Mouse (Mus musculus) liver, embryonic 12.5 days (tissue): ENCODE measurements around the gene Gpr39. TPM values are rescaled to one million over a fixed set of nuclear protein-coding genes. Genes with fewer than 3 reads are reported as not detected.
"Not testable (repeated sequence)": the region's sequence is repeated elsewhere in the genome, so short reads cannot be mapped to it uniquely, and the experiment has no call there.

Experiments used
- ATAC-seq: fragments of 200-750 bp; cut with Nextera tagmentation; 2 replicates; pipeline ENCODE4 v1.8.0; 2017; ENCODE audit warnings: moderate number of reproducible peaks, mild to moderate bottlenecking, moderate library complexity
- H3K27ac ChIP-seq: fragments of 300-500 bp; sonication (generic); 2 replicates; pipeline ENCODE4 v1.5.1; 2016; ENCODE audit warnings: mild to moderate bottlenecking
- H3K27me3 ChIP-seq: fragments of 300-500 bp; sonication (generic); replicated peaks from 2 replicates; pipeline ENCODE4 v1.6.1; 2016; ENCODE audit warnings: mild to moderate bottlenecking, moderate library complexity
- H3K36me3 ChIP-seq: fragments of 300-500 bp; sonication (generic); 2 replicates; pipeline ENCODE4 v1.6.1; 2016; ENCODE audit warnings: mild to moderate bottlenecking, moderate library complexity
- H3K4me1 ChIP-seq: fragments of 300-500 bp; sonication (generic); 2 replicates; pipeline ENCODE4 v1.6.1; 2016
- H3K4me2 ChIP-seq: fragments of 300-500 bp; sonication (generic); 2 replicates; pipeline ENCODE4 v1.6.1; 2016; ENCODE audit warnings: mild to moderate bottlenecking, moderate library complexity
- H3K4me3 ChIP-seq: fragments of 300-500 bp; sonication (generic); 2 replicates; pipeline ENCODE4 v1.5.1; 2016; ENCODE audit warnings: mild to moderate bottlenecking, moderate library complexity
- H3K9ac ChIP-seq: fragments of 300-500 bp; sonication (generic); 2 replicates; pipeline ENCODE4 v1.6.1; 2016; ENCODE audit warnings: mild to moderate bottlenecking, moderate library complexity
- H3K9me3 ChIP-seq: fragments of 300-500 bp; sonication (generic); replicated peaks from 2 replicates; pipeline ENCODE4 v1.6.1; 2016; ENCODE audit warnings: mild to moderate bottlenecking, moderate library complexity
- WGBS: fragments of 180-500 bp; shearing (Covaris S2); methylation state at CpG from one replicate; pipeline ENCODE4 v1.1.7; 2016; ENCODE audit not compliant: insufficient replicate concordance; 5-methylcytosine and 5-hydroxymethylcytosine counted together
- polyA plus RNA-seq: library from polyadenylated mRNA; unstranded; fragments of >200 nt; fragmentation: Nextera tagmentation; extraction: Ambion mirVana; gene quantifications from 2 replicates; pipeline ENCODE4 v1.2.1, GENCODE M21; 2016

The Gpr39 gene
- polyA plus RNA-seq: 3.6 and 4.3 TPM in 2 replicates

- no peaks in the 10 kb centered on the region for H3K9me3 ChIP-seq
- H3K4me1 ChIP-seq: no peaks in the 10 kb centered on the region
- H3K4me3 ChIP-seq: peak within 1 kb of the TSS; percentile 28
- H3K27ac ChIP-seq: peak within 1 kb of the TSS; percentile 54; the same call in 1 of the 2 replicates
- no peak within 1 kb of the TSS for H3K9ac ChIP-seq
- WGBS: 10% methylated on average over 15 of the region's 15 CpGs
- no peaks in the 10 kb centered on the region for H3K27me3 ChIP-seq
- peak; percentile 81 for ATAC-seq
- no peaks in the 10 kb centered on the region for H3K36me3 ChIP-seq
- H3K4me2 ChIP-seq: peak within 1 kb of the TSS; percentile 48
These were observed at the start of gene Gpr39 for GRCm38 (mm10) chr1:125676790-125677273. Gene Gpr39 (plus strand): TSS chr1:125676995.

DNA sequence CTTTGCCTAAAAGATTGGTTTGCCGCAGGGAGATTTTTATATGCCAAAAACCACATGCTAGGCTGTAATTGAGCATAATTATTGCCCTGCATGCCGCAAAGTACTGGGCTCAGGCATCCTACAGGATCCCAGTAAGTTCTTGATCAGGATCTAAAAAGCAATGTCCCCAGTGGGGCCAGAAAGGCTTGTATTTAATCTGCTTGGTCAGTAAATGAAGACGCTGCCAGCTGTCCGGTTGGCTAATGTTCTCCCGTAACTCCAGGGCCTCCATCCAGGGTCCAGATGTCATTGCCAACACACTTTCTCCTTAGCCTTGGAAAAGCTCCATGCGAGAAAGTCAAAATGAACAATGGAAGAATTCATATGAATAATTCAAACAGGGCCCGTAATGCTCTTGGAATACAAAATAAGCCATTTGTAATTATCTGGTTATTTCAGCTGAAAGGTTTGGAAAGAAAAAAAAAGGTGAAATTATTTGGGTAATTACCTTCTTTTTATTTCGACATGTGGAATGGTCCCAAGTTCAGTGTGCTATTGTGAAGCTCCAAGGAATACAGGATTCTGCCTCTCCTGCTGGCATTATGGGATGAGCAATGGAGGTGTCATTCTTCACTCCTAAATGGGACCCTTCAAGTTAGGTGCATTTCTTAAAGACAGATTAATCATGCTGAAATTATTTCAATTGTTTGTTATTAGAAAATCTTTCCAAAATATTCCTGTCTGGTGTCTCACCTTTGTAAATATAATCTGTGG lies 37.1 kb upstream of the Gpr39 start:
- no peak overlapping the region for H3K4me3 ChIP-seq
- H3K36me3 ChIP-seq: no peaks in the 10 kb centered on the region
- no peak for ATAC-seq
- H3K9ac ChIP-seq: no peak overlapping the region
- H3K27ac ChIP-seq: no peak overlapping the region
- WGBS: 82% methylated on average over 8 of the region's 8 CpGs
- no peak overlapping the region for H3K4me2 ChIP-seq
- H3K4me1 ChIP-seq: no peaks in the 10 kb centered on the region
- H3K9me3 ChIP-seq: no peaks in the 10 kb centered on the region
- H3K27me3 ChIP-seq: no peaks in the 10 kb centered on the region

DNA sequence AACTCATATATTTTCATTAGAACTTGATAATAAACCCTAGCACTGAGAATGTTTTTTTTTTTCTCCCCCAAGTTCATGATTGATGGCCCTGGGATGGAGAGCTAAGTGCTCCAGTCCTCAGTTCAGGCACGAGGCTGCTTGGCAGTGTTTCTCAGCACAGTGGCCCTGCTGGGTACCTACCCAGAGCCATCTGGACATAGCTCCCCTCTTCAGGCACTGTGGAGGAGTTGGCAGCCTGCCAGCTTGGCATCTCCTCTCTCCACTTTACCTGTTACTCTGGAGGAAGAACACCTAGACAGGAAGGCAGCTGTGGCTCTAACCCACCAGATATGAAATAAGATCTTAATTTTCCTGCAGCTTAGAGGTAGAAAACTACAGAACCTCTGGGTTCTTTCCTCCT lies 33.2 kb upstream of the Gpr39 start:
- Histone ChIP-seq H3K36me3 (no peaks in the 10 kb centered on the region), H3K9ac (no peak overlapping the region), H3K27me3 (no peaks in the 10 kb centered on the region), H3K9me3 (no peaks in the 10 kb centered on the region), H3K4me2 (no peak overlapping the region), H3K27ac (no peak overlapping the region), H3K4me1 (no peaks in the 10 kb centered on the region), H3K4me3 (no peak overlapping the region)
- WGBS: 38% methylated on average over 1 of the region's 1 CpGs
- no peak for ATAC-seq

GRCm38 (mm10) chr1:125646816-125647215 lies 30.0 kb upstream of the Gpr39 start:
- H3K9ac ChIP-seq, H3K36me3 ChIP-seq, H3K9me3 ChIP-seq, H3K27ac ChIP-seq, H3K4me3 ChIP-seq, H3K27me3 ChIP-seq, H3K4me2 ChIP-seq, ATAC-seq, H3K4me1 ChIP-seq: not testable (repeated sequence)
- 71% methylated on average over 2 of the region's 2 CpGs for WGBS

- 76% methylated on average over 4 of the region's 4 CpGs for WGBS
- Histone ChIP-seq H3K9ac (no peak overlapping the region), H3K4me1 (no peaks in the 10 kb centered on the region), H3K27ac (no peak overlapping the region), H3K4me2 (no peak overlapping the region), H3K36me3 (no peaks in the 10 kb centered on the region), H3K9me3 (no peaks in the 10 kb centered on the region), H3K4me3 (no peak overlapping the region), H3K27me3 (no peaks in the 10 kb centered on the region)
- no peak for ATAC-seq
These were observed 28.8 kb upstream of the Gpr39 start for GRCm38 (mm10) chr1:125648011-125648410.

DNA sequence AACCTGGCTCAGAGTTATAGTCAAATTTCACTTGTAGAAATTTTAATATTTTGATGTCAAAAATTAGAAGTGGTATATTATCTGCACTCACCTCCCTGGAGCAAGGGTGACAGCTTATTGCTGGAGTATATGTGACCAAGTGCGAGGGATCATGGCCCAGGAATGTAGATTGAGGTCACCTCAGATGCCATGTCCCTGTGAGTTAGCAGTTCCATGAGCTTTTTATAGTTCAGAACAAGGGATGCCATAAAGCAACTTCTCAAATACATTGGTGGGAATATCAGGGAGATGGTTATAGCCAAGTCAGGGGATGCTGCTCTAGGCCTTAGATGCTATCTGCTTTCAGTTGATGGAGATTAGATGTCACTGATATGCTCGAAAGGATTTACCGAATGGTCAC lies 27.7 kb upstream of the Gpr39 start:
- Histone ChIP-seq H3K9me3 (no peaks in the 10 kb centered on the region), H3K4me3 (no peak overlapping the region), H3K4me2 (no peak overlapping the region), H3K27ac (no peak overlapping the region), H3K9ac (no peak overlapping the region), H3K36me3 (no peaks in the 10 kb centered on the region), H3K4me1 (no peaks in the 10 kb centered on the region), H3K27me3 (no peaks in the 10 kb centered on the region)
- ATAC-seq: no peak
- WGBS: 75% methylated on average over 3 of the region's 3 CpGs

GRCm38 (mm10) chr1:125652836-125653594 lies 23.8 kb upstream of the Gpr39 start:
- no peaks in the 10 kb centered on the region for H3K27me3 ChIP-seq
- no peak overlapping the region for H3K4me3 ChIP-seq
- no peak overlapping the region for H3K27ac ChIP-seq
- ATAC-seq: no peak
- no peaks in the 10 kb centered on the region for H3K9me3 ChIP-seq
- no peak overlapping the region for H3K9ac ChIP-seq
- H3K4me1 ChIP-seq: no peaks in the 10 kb centered on the region
- H3K4me2 ChIP-seq: no peak overlapping the region
- H3K36me3 ChIP-seq: no peaks in the 10 kb centered on the region
- 72% methylated on average over 1 of the region's 1 CpGs for WGBS

DNA sequence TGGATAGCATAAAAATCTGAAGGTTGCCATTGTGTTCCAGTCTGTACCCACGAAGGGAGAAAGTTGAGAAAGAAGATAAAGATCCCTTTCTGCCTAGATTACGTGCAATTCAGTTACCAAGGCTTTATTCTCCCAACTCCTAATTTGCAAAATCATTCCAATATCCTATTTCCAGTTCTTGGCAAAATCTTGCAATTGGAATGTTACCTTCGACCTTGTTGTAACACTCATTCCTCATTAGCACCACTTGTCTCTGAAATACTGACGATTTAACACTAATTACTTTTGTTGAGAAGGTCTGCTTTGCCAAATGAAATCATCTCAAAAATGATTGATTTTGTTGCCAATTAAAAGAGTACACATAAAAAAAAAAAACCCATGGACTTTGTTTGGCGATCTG lies 19.4 kb upstream of the Gpr39 start:
- Histone ChIP-seq H3K4me1 (no peaks in the 10 kb centered on the region), H3K27ac (no peak overlapping the region), H3K4me3 (no peak overlapping the region), H3K27me3 (no peaks in the 10 kb centered on the region), H3K36me3 (no peaks in the 10 kb centered on the region), H3K9me3 (no peaks in the 10 kb centered on the region), H3K4me2 (no peak overlapping the region), H3K9ac (no peak overlapping the region)
- 61% methylated on average over 5 of the region's 5 CpGs for WGBS
- no peak for ATAC-seq

DNA sequence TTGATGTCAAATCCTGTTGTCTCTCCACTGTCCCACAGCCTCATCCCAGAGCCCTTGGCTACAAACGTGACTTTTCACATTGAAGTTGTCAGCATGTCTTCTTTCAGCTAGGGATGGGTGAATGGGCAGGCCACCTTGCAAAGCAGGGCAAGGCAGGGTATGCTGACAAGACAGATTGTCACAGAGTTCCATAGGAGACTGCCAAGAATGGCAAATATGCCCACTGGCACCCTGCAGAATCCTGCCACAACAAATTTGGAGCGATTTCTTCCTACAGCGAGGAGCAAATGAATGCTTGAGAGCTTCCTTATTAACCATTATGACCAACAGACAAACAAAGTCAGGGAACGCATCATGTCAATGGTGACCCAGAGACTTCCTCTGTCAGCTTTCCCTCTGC lies 16.6 kb upstream of the Gpr39 start:
- Histone ChIP-seq H3K27me3 (no peaks in the 10 kb centered on the region), H3K4me2 (no peak overlapping the region), H3K4me1 (peaks cover 5% of the 10 kb centered on the region; the same call in 1 of the 2 replicates), H3K4me3 (no peak overlapping the region), H3K9ac (no peak overlapping the region), H3K36me3 (no peaks in the 10 kb centered on the region), H3K9me3 (no peaks in the 10 kb centered on the region), H3K27ac (no peak overlapping the region)
- no peak for ATAC-seq
- WGBS: 69% methylated on average over 4 of the region's 4 CpGs

GRCm38 (mm10) chr1:125660901-125661300 lies 15.9 kb upstream of the Gpr39 start:
- 82% methylated on average over 4 of the region's 4 CpGs for WGBS
- no peaks in the 10 kb centered on the region for H3K27me3 ChIP-seq
- no peak overlapping the region for H3K27ac ChIP-seq
- H3K4me1 ChIP-seq: peaks cover 5% of the 10 kb centered on the region; the same call in 1 of the 2 replicates
- no peaks in the 10 kb centered on the region for H3K9me3 ChIP-seq
- no peak overlapping the region for H3K4me2 ChIP-seq
- H3K36me3 ChIP-seq: no peaks in the 10 kb centered on the region
- no peak overlapping the region for H3K9ac ChIP-seq
- no peak overlapping the region for H3K4me3 ChIP-seq
- no peak for ATAC-seq

GRCm38 (mm10) chr1:125662058-125662457 lies 14.7 kb upstream of the Gpr39 start:
- WGBS: 57% methylated on average over 2 of the region's 2 CpGs
- Histone ChIP-seq H3K9me3 (no peaks in the 10 kb centered on the region), H3K36me3 (no peaks in the 10 kb centered on the region), H3K4me3 (no peak overlapping the region), H3K27me3 (no peaks in the 10 kb centered on the region), H3K27ac (no peak overlapping the region), H3K9ac (no peak overlapping the region), H3K4me2 (no peak overlapping the region), H3K4me1 (peaks cover 5% of the 10 kb centered on the region; the same call in 1 of the 2 replicates)
- ATAC-seq: no peak

GRCm38 (mm10) chr1:125662660-125663059 lies 14.1 kb upstream of the Gpr39 start:
- Histone ChIP-seq H3K4me2 (no peak overlapping the region), H3K9ac (no peak overlapping the region), H3K4me3 (no peak overlapping the region), H3K4me1 (peaks cover 5% of the 10 kb centered on the region; the same call in 1 of the 2 replicates), H3K36me3 (no peaks in the 10 kb centered on the region), H3K27me3 (no peaks in the 10 kb centered on the region), H3K27ac (no peak overlapping the region), H3K9me3 (no peaks in the 10 kb centered on the region)
- 0 out of 2 replicates have a peak, but pooled peaks have one; percentile 4 for ATAC-seq
- 40% methylated on average over 5 of the region's 5 CpGs for WGBS
